Mouse (Mus musculus) lung, postnatal 10 days (tissue): ENCODE results near the gene Krtap26-1.
A peak's percentile ranks its signal among the peaks of the same experiment; 100 is the strongest.

ENCODE experiments used
- DNase-seq: peaks from one replicate; pipeline ENCODE4 v3.0.0; 2021

Krtap26-1 gene

DNA sequence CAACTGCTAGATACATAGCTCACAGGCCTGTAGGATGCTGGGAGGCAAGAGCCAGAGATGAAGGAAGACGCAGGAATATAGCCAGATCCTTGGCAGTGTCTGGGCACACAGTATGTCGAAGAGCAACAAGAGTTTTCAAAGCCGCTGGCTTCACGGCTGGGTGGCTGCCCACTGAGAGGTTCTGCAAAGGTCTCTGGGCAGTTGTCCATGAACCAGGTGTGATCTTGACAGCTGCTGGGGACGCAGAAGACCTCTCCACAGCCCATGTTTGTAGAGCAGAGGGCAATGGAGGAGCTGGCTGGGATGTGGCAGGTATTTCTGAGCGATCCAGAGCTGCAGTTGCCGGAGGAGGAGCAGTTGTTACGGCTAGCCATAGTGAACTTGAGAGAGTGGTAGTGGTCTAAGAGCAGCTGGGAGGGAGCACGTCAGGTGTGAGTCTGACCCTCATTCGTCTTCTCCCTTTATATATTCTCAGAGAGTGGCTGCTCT lies at the start of gene Krtap26-1:
TSS of gene Krtap26-1 (minus strand) at position 439 of the 489 bp plus-strand sequence.
- DNase-seq = no peak

DNA sequence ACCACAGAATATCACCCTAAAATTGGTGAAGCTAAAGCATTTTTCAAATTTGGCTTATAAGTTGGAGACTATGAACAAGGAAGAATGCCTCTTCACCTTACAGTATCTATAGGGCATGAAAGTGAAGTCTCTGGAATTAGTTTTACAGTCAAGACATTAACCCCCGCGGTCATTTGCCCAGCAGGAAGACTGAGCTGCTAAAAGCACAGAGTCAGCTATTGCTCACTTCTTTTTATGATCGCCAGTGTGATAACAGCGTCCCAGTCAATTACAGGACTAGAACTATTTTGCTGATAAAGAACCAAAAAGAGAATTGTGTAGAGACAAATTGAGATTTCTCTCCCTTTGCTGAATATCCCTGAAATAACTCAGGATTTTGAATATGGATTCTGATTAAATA lies 48.7 kb upstream of the Krtap26-1 start:
- DNase-seq = no peak

DNA sequence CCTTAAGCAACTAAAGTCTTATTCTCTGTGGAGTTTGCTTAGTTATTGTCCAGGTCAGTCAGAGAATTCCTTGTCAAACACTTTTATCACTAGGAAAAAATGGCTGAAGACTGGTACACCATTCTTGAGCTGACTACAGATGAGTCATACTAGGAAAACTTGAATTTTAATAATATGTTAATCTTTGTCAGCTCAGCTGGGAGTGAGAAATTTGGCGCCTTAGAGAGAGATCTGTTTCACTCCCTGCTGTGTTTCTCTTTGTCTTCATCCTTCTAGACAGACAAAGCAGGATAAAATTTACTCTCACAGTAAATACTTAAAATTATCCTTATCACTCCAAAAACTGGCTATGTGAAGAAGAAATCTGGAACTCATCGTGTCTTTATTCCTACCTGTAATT lies 33.7 kb upstream of the Krtap26-1 start:
- DNase-seq = no peak

DNA sequence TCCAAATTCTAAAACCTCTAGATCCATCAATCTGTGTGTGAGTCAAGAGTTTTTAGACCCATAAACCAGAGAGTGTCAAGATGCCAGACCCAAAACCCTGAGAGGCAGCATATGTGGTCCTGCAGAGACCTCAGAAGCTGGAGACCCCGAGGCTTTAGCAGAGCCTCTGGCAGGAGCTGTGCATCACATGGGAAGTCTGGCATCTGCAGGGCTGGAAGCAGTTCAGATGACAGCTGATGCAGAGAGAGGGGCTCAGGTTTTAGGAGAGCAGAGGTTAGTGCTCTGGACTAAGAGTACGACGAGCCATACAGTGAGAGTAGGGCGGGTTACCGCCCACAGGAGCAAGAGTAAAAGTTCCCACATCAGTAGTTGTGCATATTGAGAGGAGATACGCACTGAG lies 31.5 kb upstream of the Krtap26-1 start:
- DNase-seq = no peak

DNA sequence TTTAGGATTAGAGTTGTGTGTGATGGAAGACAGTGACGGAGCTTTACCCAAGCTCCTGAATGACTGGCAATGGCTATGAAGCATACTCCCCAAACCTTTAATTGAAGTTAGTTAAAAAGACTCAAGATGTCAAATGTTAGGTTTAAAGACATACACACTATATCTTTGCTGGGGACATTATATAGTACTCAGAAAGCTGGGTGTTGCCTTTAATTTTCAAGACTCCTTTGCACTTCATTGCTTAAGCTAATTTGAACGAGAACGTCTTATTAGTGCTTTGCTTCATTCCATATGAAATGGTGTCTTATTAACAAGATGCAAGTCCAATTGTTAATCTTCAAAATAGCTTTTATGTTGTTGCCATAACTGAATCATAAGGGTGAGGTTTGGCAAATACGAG lies 24.0 kb upstream of the Krtap26-1 start, which contains the start of gene Krtap27-1:
TSS of gene Krtap27-1 (minus strand) at position 101 of the 400 bp plus-strand sequence.
- DNase-seq = no peak

DNA sequence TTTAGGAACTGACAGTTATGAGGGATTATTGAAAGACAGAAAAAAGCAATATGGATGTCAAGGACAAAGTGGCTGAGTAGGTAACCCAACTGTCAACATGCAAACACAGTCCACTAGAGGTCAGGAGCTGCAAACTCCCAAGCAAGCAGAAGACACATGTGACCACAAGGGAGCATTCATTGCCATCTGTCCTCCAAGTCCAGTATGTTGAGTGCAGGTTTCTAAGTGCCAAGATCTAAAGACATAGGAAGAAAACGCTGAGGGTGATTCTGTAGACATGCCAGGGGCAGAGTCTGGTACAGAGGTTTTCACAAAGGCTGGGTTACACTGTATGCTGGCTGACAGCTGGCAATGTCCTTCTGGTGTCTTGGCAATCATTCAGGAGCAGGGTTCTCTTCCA lies 9.8 kb upstream of the Krtap26-1 start:
- peak; percentile 3 for DNase-seq

DNA sequence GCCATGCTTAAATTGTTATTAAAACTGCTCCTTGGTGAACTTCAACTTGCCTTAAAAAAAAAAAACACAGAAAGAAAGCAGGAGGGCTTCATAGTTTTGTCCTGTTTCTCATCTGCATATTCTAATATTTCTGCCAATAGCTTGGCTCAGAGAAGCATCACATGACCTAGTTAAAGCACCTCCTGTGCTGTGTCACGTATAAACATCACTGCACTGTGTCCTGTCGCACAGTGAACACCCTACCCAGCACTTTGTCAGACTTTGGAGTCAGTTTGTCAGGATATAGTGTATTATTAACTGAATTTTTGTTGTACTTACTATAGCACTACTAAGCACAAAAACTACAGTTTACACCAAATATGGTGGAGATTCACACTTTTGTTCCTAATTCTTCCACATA lies 4.4 kb upstream of the Krtap26-1 start:
- no peak for DNase-seq

DNA sequence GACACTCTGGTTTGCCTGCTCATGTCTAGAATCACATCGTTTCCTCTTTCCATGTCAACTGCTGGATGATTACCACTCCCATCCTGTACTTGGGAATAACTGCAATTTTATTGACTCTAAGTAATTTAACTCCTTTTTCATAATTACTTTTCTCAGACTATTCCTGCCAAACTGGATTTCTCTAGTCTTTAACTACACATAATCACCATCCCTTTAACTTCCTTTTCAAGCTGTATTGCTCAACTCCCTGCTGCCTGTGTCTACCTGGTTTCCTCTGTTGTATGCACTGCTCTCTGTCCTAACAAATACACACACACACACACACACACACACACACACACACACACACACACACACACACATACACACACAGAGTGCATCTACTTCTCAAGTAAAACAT lies 3.5 kb upstream of the Krtap26-1 start:
- DNase-seq = no peak

DNA sequence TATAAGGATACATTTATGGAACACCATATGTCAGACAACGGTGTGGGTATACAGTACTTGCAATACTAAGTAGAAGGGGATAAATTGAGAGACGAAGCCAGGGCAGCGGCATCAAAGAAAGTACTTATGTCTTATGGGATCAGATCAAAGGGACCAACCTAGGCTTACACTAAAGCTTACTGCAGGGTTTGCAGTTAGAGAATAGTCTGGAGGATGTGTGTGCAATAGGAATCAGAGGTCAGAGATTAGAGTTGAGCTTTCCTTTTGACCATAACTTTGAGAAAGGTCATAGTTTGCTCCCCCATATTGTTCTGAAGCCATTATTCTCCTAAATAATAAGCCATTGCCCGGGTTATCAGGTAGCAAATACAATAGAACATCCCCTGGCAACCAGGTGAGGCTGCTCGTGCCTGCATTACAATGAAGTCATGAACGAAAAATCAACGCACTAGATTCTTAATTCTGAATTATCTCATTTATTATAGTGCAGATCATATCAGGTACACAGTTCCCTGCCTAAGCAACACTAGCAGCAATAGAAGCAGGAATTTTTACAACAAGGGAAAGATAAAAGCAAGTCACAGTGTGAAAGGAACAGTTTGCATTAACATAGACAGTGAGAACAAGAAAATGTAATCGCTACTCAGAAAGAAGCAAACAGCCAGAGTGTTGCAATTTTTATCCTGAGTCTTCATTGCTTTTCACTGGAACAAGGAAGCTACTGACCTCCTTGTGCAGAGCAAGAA lies 1.1 kb downstream of the Krtap26-1 start:
- DNase-seq = no peak

DNA sequence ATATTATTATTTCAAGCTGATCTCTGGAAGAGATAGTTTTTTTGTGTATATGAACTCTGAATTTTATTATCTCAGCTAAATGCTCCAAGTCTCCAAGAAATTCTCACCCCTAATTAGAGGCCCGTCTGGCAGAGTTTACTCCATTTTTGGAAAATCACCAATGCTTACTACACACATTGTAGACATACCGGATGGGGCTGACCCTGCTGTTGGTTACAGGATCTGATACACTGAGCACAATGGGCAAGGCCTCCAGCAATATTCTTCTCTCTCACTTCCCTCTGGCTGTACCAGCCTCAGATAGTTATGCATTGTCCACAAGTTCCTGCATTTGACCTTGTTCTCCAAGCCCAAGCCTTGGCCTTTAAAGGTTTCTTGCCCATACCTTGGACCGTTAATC lies 7.5 kb downstream of the Krtap26-1 start:
- DNase-seq = no peak

DNA sequence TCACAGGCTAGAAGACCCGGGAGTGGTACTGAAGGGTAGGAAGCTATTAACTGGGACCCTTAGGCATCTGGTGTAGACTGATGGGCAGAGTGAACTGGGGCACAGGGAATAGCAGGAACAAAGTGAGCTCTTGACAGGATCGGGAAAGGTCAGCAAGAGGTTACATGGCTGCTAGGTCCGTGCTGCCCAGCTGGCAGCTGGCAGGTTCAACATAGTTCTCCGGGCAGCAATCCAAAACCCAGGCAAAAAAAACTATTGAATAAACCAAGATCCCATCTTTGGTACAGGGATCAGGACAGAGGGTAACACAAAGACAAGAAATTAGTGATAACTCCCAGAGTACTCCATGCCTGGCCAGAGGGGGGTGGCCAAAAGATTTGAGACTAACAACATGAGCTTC lies 12.5 kb downstream of the Krtap26-1 start:
- DNase-seq = peak; percentile 7

DNA sequence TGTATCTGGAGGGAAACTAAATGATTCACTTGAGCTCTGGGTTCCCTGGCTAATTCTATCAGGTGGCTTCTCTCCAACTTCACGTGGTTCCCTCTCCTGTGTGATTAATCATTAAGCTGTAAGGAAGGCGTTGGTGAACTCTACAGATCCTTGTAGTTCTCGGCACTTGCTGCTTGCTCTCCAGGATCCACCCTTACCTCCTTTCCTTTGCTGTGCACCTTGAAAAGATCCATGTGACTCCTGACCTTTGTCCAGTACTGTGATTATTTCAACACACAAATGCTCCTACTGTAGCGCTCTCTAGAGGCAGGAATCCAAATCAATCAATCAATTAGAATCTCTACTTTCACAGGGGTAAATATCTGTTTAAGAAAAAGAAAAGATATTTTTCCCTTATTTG lies 16.1 kb downstream of the Krtap26-1 start:
- DNase-seq = no peak

DNA sequence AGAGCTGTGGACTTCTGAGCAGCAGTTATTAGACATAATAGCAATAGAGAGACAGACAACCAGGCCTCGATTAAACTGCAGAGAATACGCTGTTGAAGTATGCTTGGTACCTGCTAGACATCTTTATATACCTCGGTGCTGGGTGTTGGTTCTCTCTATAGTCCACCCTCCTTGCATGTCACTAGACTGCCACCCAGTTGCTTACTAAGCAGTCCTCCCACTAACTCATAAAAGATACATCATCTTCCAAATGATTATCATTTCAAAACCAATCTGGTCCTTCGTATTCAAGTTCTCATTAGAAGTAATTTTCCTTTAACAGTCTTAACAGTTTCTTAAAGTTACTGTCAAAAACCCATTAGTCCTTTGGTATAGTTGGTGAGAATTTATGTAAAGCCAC lies 20.0 kb downstream of the Krtap26-1 start, which contains the start of gene 2310079G19Rik:
TSS of gene 2310079G19Rik (minus strand) at position 101 of the 400 bp plus-strand sequence.
- DNase-seq = no peak

DNA sequence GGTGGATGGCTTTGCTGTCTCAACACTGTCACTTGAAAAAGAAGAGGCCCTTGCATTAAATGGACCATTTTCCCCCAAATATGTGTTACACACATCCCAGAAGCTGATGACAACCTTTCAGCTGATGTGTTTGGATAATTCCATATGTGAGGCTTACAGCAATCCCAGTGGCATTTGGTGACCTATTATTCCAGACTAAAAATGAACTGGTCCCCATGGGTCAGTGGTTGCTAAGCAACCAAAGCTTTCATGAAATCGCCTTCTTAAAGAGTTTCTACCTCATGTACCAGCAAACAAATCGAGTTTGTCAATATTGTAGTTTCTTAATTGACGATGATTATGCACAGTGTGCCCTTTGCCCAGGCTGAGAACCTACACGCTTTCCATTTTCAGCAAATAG lies 34.9 kb downstream of the Krtap26-1 start:
- no peak for DNase-seq

DNA sequence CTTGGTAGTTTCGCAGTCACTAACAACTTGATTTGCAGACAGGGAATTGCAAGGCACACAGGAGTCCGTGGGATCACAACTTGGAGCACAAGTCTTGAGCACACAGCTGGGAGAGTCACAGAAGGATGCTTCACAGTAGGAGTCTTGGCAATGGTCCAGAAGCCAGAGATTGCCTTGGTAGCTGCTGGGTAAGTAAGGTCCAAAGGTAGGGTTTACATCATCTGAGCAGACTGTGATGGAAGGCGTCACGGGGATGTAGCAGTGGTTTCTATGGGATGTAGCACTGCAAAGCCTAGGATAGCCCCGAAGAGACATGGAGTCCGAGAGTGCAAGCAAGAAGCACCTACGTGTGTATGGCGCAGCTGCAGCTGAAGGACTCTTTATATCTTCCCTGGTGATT lies 35.7 kb downstream of the Krtap26-1 start, which contains the start of gene Krtap24-1:
TSS of gene Krtap24-1 (minus strand) at position 358 of the 400 bp plus-strand sequence.
- no peak for DNase-seq

DNA sequence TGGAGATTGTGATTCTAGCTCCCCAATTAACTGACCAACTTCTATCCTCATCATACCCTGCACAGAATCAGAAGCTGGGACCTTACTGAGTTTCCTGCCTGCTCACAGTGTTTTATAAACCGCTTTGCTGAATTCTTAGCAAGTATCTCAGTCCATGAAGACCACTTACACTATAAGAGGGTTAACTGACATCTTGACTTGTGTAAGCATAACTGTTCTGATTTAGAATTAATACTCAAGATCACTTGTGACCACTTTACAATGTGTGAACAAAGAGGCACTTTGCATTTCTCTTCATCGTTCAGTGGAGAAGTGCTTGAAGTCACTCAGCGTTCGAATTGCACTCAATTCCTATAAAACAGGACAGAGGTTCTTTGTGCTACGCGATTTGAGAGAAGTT lies 43.0 kb downstream of the Krtap26-1 start:
- DNase-seq = no peak

DNA sequence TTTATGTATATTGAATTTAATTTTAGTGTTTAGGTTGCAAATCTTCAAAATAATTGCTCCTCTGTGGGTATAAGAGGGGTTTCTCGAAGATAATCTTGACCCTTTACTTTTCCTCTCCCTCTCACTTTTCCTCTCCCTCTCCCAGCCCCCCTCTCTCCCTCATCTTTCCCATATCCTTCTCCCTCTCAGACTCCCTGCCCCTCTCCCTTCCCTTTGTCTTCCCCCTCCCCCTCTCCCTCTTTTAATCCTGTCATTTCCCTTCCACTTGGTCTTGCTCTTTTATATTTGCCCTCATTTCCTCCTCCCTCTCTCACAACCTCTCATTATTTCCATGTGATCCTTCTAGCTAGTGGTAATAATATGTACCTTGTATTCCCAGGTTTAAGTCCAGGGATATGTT lies 45.1 kb downstream of the Krtap26-1 start:
- no peak for DNase-seq

DNA sequence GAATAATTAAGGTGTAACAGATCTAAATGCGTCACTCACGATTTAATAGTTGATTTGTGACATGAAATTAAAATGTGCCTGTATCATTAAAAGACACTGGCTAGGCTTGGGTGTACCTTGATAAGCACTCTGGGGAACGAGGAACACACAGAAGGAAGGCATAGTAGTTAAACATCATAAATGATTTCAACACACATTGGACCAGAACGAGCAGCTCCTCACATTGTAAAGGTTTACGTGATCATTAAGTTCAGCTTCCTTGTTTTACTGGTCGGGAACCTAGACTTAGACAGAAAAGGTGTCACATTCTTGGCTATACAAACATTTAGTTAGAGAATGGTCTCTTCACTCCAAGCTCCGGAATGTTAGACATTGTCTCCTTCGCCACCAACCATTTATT lies 47.3 kb downstream of the Krtap26-1 start:
- no peak for DNase-seq

DNA sequence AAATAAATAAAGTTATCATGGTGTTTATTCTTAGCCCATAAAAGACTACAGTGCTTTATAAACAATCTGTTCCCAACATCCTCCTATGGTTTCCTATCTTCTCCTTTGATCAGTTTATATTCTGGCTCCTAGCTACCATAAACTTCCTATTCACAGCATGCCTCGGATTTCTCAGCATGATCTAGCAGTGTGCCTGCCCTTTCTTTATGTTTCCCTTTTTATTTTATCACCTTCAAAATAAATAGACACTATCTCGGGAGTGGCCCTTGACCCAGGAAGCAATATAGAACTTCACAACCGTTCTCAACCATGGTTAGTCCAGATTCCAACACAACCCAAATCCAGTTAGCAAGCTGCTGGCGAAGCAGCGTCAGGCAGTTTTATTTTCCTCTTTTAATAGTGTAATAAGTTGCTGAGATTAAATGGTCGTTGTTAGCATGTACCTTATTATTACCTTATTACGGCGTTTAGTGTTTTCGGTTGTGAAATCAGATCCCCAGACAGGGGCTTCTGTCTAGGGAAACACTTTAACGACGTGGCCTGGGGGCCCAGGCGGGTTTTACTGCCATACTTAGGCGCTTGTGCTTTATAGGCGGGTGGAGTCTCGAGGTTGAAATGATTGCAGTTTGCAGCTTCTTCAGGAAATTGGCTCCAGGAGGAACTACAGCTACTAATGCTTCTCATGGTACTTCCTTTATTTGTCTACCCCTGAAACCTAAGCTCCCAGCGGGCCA lies 47.9 kb downstream of the Krtap26-1 start:
- DNase-seq = no peak
